ENCODE assay signal across 10 mouse cellular contexts in the genomic region with DNA sequence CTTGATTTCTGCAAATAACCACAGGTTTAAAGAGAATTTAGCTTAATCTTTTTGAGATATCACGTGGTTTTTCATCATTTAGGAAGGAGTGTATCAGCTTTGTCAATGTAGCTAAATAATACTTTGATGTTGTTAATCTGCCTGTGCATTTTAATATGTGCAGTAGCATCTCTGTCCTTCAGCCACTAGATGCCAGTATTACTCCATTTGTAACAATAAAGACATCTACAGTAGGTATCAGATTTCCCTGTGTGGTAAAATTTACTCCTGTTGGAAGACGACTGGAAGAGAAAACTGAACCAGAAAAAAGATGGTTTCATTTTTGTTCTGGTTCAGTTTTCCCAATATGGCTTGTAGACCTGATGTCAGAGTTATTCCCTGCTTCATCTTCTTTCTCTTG. TPM values are rescaled to one million over a fixed set of nuclear protein-coding genes. Genes with fewer than 3 reads are reported as not detected.
A peak's percentile ranks its signal among the peaks of the same experiment; 100 is the strongest.
DNase-seq lines count a peak whose midpoint lies in the region; ATAC-seq and TF ChIP-seq lines count a peak whose summit lies in the region.
"Had no signal": no experiment of that assay in that cellular context is flagged by ENCODE, and none has a peak within 500 bp of the region (broad histone marks: within the 10 kb centered on the region; RNA-seq: fewer than 3 reads in every experiment).

No protein-coding gene starts in this region.

- no peak; the same call in 1 of the 2 replicates for ATAC-seq in hindbrain, embryonic 11.5 days (ENCODE audit: low FRiP score)
- 0 out of 2 replicates have a peak, but pooled peaks have one; percentile 57 for ATAC-seq in midbrain, embryonic 14.5 days (ENCODE audit: low FRiP score, low TSS enrichment)
- no peak for ATAC-seq in erythroblast, adult 5-6 weeks (replicated peaks; ENCODE audit: low FRiP score, poor library complexity, severe bottlenecking)

- peak; percentile 50 for DNase-seq in hindbrain, embryonic 11.5 days (ENCODE audit: low spot score)
- no peak for DNase-seq in hindbrain, embryonic 10.5 days (ENCODE audit: low spot score)
- peak; percentile 71 for DNase-seq in brain, embryonic 18.5 days (ENCODE audit: low read depth, low spot score)
- peak; percentile 90 for DNase-seq in midbrain, embryonic 14.5 days
- no peak for DNase-seq in thymus, postnatal 0 days (ENCODE audit: low spot score)
- DNase-seq in spleen, adult 12 weeks (ENCODE audit: low spot score) = no peak
- DNase-seq: lung, postnatal 10 days; thymus, postnatal 14 days had no signal

- no peaks in the 10 kb centered on the region; the same call in 1 of the 2 replicates for H3K36me3 ChIP-seq in hindbrain, embryonic 11.5 days (ENCODE audit: control insufficient read depth, insufficient read depth, low read length)
- H3K36me3 ChIP-seq in hindbrain, embryonic 10.5 days = peaks cover 68% of the 10 kb centered on the region
- peaks cover 82% of the 10 kb centered on the region for H3K36me3 ChIP-seq in C2C12 (ENCODE audit: control insufficient read depth, insufficient read depth)
- peaks cover 59% of the 10 kb centered on the region for H3K36me3 ChIP-seq in midbrain, embryonic 14.5 days (ENCODE audit: control insufficient read depth, insufficient read depth, low read length)

- no peak overlapping the region for H3ac ChIP-seq in C2C12 (ENCODE audit: control insufficient read depth, insufficient read length, low read depth)

- H3K79me3 ChIP-seq in C2C12 (ENCODE audit: low read depth) = peaks cover 16% of the 10 kb centered on the region

- H3K27me3 ChIP-seq in hindbrain, embryonic 11.5 days (ENCODE audit: control insufficient read depth, insufficient read depth, low read length) = no peaks in the 10 kb centered on the region
- no peaks in the 10 kb centered on the region for H3K27me3 ChIP-seq in hindbrain, embryonic 10.5 days (ENCODE audit: insufficient read depth, poor library complexity, severe bottlenecking)
- H3K27me3 ChIP-seq in C2C12 (ENCODE audit: control insufficient read depth, insufficient read depth, insufficient read length) = no peaks in the 10 kb centered on the region
- no peaks in the 10 kb centered on the region for H3K27me3 ChIP-seq in midbrain, embryonic 14.5 days (ENCODE audit: control insufficient read depth, insufficient read depth, low read length)

- no peaks in the 10 kb centered on the region for H3K9me3 ChIP-seq in hindbrain, embryonic 11.5 days (ENCODE audit: control insufficient read depth, low read length)
- no peaks in the 10 kb centered on the region for H3K9me3 ChIP-seq in hindbrain, embryonic 10.5 days
- no peaks in the 10 kb centered on the region for H3K9me3 ChIP-seq in midbrain, embryonic 14.5 days (ENCODE audit: control insufficient read depth, low read length)

- H3K4me3 ChIP-seq in hindbrain, embryonic 11.5 days (ENCODE audit: low read depth, low read length) = no peak overlapping the region
- no peak overlapping the region for H3K4me3 ChIP-seq in hindbrain, embryonic 10.5 days
- H3K4me3 ChIP-seq in C2C12 (ENCODE audit: insufficient read depth, poor library complexity, severe bottlenecking) = no peak overlapping the region
- no peak overlapping the region for H3K4me3 ChIP-seq in midbrain, embryonic 14.5 days (replicated peaks; ENCODE audit: low read depth, low read length)

- peaks cover 50% of the 10 kb centered on the region for H3K79me2 ChIP-seq in C2C12 (ENCODE audit: control insufficient read depth, insufficient read depth)

- H3K4me2 ChIP-seq in hindbrain, embryonic 11.5 days (replicated peaks; ENCODE audit: low read depth, low read length) = no peak overlapping the region
- H3K4me2 ChIP-seq in midbrain, embryonic 14.5 days (ENCODE audit: low read length) = no peak overlapping the region

- no peak overlapping the region for H3K9ac ChIP-seq in hindbrain, embryonic 11.5 days (ENCODE audit: low read depth, low read length)
- no peak overlapping the region for H3K9ac ChIP-seq in midbrain, embryonic 14.5 days (replicated peaks; ENCODE audit: low read length)

- 59% methylated on average over 2 of the region's 2 CpGs for WGBS in hindbrain, embryonic 11.5 days
- 58% methylated on average over 2 of the region's 2 CpGs for WGBS in hindbrain, embryonic 10.5 days
- 44% methylated on average over 2 of the region's 2 CpGs for WGBS in midbrain, embryonic 14.5 days

- peak; percentile 45 for TF ChIP-seq CTCF in C2C12 (IDR thresholded peaks at IDR 0.05; ENCODE audit: control insufficient read depth, insufficient read depth, insufficient read length)

- H3K27ac ChIP-seq in hindbrain, embryonic 11.5 days (ENCODE audit: low read depth, low read length) = no peak overlapping the region
- H3K27ac ChIP-seq in hindbrain, embryonic 10.5 days = no peak overlapping the region
- no peak overlapping the region for H3K27ac ChIP-seq in midbrain, embryonic 14.5 days (replicated peaks; ENCODE audit: low read depth, low read length)

- H3K4me1 ChIP-seq in hindbrain, embryonic 11.5 days (replicated peaks; ENCODE audit: control insufficient read depth, insufficient read depth, low read length) = no peaks in the 10 kb centered on the region
- no peaks in the 10 kb centered on the region for H3K4me1 ChIP-seq in hindbrain, embryonic 10.5 days (replicated peaks)
- H3K4me1 ChIP-seq in midbrain, embryonic 14.5 days (ENCODE audit: control insufficient read depth, insufficient read depth, low read length) = no peaks in the 10 kb centered on the region

TF ChIP-seq in C2C12, 6 proteins besides CTCF, POLR2A, EP300 and RAD21:
- TF ChIP-seq MYOG (IDR thresholded peaks at IDR 0.05; ENCODE audit: control insufficient read depth, extremely low read depth, insufficient read length) (no peak), CEBPB (IDR thresholded peaks at IDR 0.05; ENCODE audit: low read depth) (no peak), MYOD1 (IDR thresholded peaks at IDR 0.05; ENCODE audit: control insufficient read depth, insufficient read length, low read depth) (no peak), USF1 (IDR thresholded peaks at IDR 0.05; ENCODE audit: low read depth) (no peak), MAX (IDR thresholded peaks at IDR 0.05) (no peak), FOSL1 (IDR thresholded peaks at IDR 0.05; ENCODE audit: insufficient read depth, low read length, poor library complexity, severe bottlenecking) (no peak)
TF ChIP-seq in C2C12: peak in this region for 0.

RNA-seq across cellular contexts. Expression of a gene that starts 11.4 kb away (rescaled TPM):
- 34.8 and 35.0 TPM in 2 replicates for polyA plus RNA-seq in hindbrain, embryonic 11.5 days (2014; fragmentation: Nextera tagmentation; extraction: Ambion mirVana)
- 26.7 and 31.7 TPM in 2 replicates for polyA plus RNA-seq in hindbrain, embryonic 10.5 days (2016; fragmentation: Nextera tagmentation; extraction: Ambion mirVana)
- polyA plus RNA-seq in C2C12 (2012; fragmentation: generic; extraction: Trizol) = 89.1 TPM
- polyA plus RNA-seq in midbrain, embryonic 14.5 days (2014; fragmentation: Nextera tagmentation; extraction: Ambion mirVana) = 30.2 and 37.0 TPM in 2 replicates
- 24.9 and 34.6 TPM in 2 replicates for polyA plus RNA-seq in thymus, postnatal 0 days (2015; fragmentation: Nextera tagmentation; extraction: Ambion mirVana)
- total RNA-seq in erythroblast, adult 5-6 weeks (2015; ENCODE audit: low replicate concordance) = 15.7 and 27.9 TPM in 2 replicates
- 12.5 and 24.1 TPM in 2 replicates for total RNA-seq in erythroblast, adult 5-6 weeks (2017; ENCODE audit: low replicate concordance)

Comparison
In these comparisons a context has a peak if more than half of its experiments do, and no peak if none do; other contexts are left out.
1. DNase-seq: peak in hindbrain, embryonic 11.5 days (single experiment), brain, embryonic 18.5 days (single experiment) and midbrain, embryonic 14.5 days (single experiment); none in hindbrain, embryonic 10.5 days (single experiment), thymus, postnatal 0 days (single experiment) and spleen, adult 12 weeks (single experiment).